Mouse (Mus musculus): ENCODE results near the gene Odr4. TPM values are rescaled to one million over a fixed set of nuclear protein-coding genes. Genes with fewer than 3 reads are reported as not detected.

Gene Odr4
- 3.5 and 3.7 TPM in 2 replicates for polyA plus RNA-seq (2012; ENCODE audit: low replicate concordance)

GRCm38 (mm10) chr1:150392638-150393487 is at the start of gene Odr4, which contains the start of gene Tpr:
Gene Odr4, minus strand, starts transcription at chr1:150393080.
Gene Tpr, plus strand, starts transcription at chr1:150392838.

GRCm38 (mm10) chr1:150319205-150319604 is 73.7 kb downstream of the Odr4 start, which contains the start of gene Pdc:
Gene Pdc, plus strand, starts transcription at chr1:150319417.

Other genes with a start within 250 kb of the Odr4 start
- not detected in 2 replicates for gene Pdc, start 73.7 kb downstream of the Odr4 start, polyA plus RNA-seq (2012; ENCODE audit: low replicate concordance)
- 70.6 and 224 TPM in 2 replicates for gene Tpr, start 242 bp downstream of the Odr4 start, polyA plus RNA-seq (2012; ENCODE audit: low replicate concordance)
- 4.0 and 18.1 TPM in 2 replicates for gene Prg4, start 73.1 kb upstream of the Odr4 start, polyA plus RNA-seq (2012; ENCODE audit: low replicate concordance)